Mouse (Mus musculus) myocyte (in vitro differentiated cells): ENCODE data around the gene Paxx. TPM values are rescaled to one million over a fixed set of nuclear protein-coding genes. Genes with fewer than 3 reads are reported as not detected.
A peak's percentile ranks its signal among the peaks of the same experiment; 100 is the strongest.

Experiments
- H3K27me3 ChIP-seq: one replicate; pipeline ENCODE4 v1.6.1; 2011; ENCODE audit not compliant: control insufficient read depth, insufficient read depth, insufficient read length
- H3K36me3 ChIP-seq: one replicate; pipeline ENCODE4 v1.6.1; 2011; ENCODE audit not compliant: control insufficient read depth, insufficient read depth
- H3K4me2 ChIP-seq: one replicate; pipeline ENCODE4 v1.6.1; 2011; ENCODE audit warnings: low read depth, control low read depth
- H3K4me3 ChIP-seq: one replicate; pipeline ENCODE4 v1.5.1; 2011; ENCODE audit warnings: mild to moderate bottlenecking, control low read depth, moderate library complexity
- H3K79me2 ChIP-seq: one replicate; pipeline ENCODE4 v1.6.1; 2011; ENCODE audit not compliant: control insufficient read depth, insufficient read depth
- H3ac ChIP-seq: one replicate; pipeline ENCODE4 v1.6.1; 2011; ENCODE audit not compliant: control insufficient read depth, insufficient read length
- CEBPB ChIP-seq: IDR thresholded peaks from 2 replicates; pipeline ENCODE4 v1.6.1; 2011; ENCODE audit warnings: mild to moderate bottlenecking, moderate library complexity; ENCODE audit not compliant: poor library complexity, insufficient read depth, severe bottlenecking
- E2F4 ChIP-seq: IDR thresholded peaks from one replicate; pipeline ENCODE4 v1.6.1; 2011; ENCODE audit warnings: mild to moderate bottlenecking, control low read depth, moderate library complexity; ENCODE audit not compliant: insufficient read depth
- MAX ChIP-seq: IDR thresholded peaks from one replicate; pipeline ENCODE4 v1.6.1; 2011; ENCODE audit warnings: low read depth, mild to moderate bottlenecking, control low read depth
- MYOD1 ChIP-seq, 3 experiments: IDR thresholded peaks; one replicate each; pipeline ENCODE4 v1.6.1; 2011; ENCODE audit warnings: control low read depth in 2 of 3, low read depth in 2 of 3, mild to moderate bottlenecking in 2 of 3, moderate library complexity in 1 of 3; ENCODE audit not compliant: insufficient read length in 2 of 3, control insufficient read depth in 1 of 3
- MYOG ChIP-seq, 3 experiments: IDR thresholded peaks; one replicate each; pipeline ENCODE4 v1.6.1; 2011; ENCODE audit warnings: control low read depth in 2 of 3, low read depth in 2 of 3, mild to moderate bottlenecking in 2 of 3; ENCODE audit not compliant: insufficient read length in 2 of 3, control insufficient read depth in 1 of 3, insufficient read depth in 1 of 3
- POLR2A ChIP-seq: IDR thresholded peaks from one replicate; pipeline ENCODE4 v1.6.1; 2011; ENCODE audit warnings: low read depth, mild to moderate bottlenecking, control low read depth, moderate library complexity; ENCODE audit not compliant: insufficient read length
- POLR2AphosphoS2 ChIP-seq: IDR thresholded peaks from one replicate; pipeline ENCODE4 v1.6.1; 2011; ENCODE audit warnings: low read depth, control low read depth; ENCODE audit not compliant: insufficient read length
- REST ChIP-seq: IDR thresholded peaks from one replicate; pipeline ENCODE4 v1.6.1; 2011; ENCODE audit warnings: mild to moderate bottlenecking, control low read depth, moderate library complexity; ENCODE audit not compliant: insufficient read depth, insufficient read length
- SRF ChIP-seq: IDR thresholded peaks from one replicate; pipeline ENCODE4 v1.6.1; 2011; ENCODE audit warnings: low read depth; ENCODE audit not compliant: control insufficient read depth, insufficient read length
- TCF12 ChIP-seq: IDR thresholded peaks from one replicate; pipeline ENCODE4 v1.6.1; 2011; ENCODE audit warnings: mild to moderate bottlenecking, control low read depth; ENCODE audit not compliant: poor library complexity, insufficient read depth, severe bottlenecking
- TCF3 ChIP-seq: IDR thresholded peaks from one replicate; pipeline ENCODE4 v1.6.1; 2011; ENCODE audit warnings: low read depth, control low read depth; ENCODE audit not compliant: insufficient read length
- USF1 ChIP-seq: IDR thresholded peaks from one replicate; pipeline ENCODE4 v1.6.1; 2011; ENCODE audit warnings: low read depth, mild to moderate bottlenecking, control low read depth, moderate library complexity
- polyA plus RNA-seq: library from polyadenylated mRNA; unstranded; fragments of >200 nt; fragmentation: generic; extraction: Trizol; gene quantifications from one replicate; pipeline ENCODE4 v1.2.1, GENCODE M21; 2012; ENCODE audit warnings: missing spikeins

The Paxx gene
- polyA plus RNA-seq, 1 experiment: 64.3 TPM

DNA sequence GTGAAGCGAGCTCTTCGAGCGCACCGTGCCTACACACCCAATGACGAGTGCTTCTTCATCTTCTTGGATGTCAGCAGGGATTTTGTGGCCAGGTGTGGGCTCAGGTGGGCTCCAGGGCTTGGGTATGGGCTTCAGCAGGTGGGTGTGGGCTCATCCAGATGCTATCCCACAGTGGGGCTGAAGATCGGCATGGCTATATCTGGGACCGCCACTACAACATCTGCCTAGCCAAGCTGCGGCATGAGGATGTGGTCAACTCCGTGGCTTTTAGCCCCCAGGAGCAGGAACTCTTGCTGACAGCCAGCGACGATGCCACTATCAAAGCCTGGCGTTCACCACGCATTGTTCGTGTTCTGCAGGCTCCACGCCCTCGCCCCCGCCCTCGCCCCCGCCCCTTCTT, 43.6 kb upstream of the Paxx start:
- TF ChIP-seq MYOG (IDR thresholded peaks at IDR 0.05; ENCODE audit: control insufficient read depth in 1 of 3, insufficient read depth in 1 of 3, insufficient read length in 2 of 3, low read depth in 2 of 3) (no peak), USF1 (no peak), TCF3 (no peak), CEBPB (no peak), POLR2AphosphoS2 (no peak), MAX (no peak), MYOD1 (IDR thresholded peaks at IDR 0.05; ENCODE audit: control insufficient read depth in 1 of 3, insufficient read length in 2 of 3, low read depth in 2 of 3) (no peak), REST (no peak), TCF12 (no peak), E2F4 (no peak), POLR2A (no peak), SRF (no peak)
- Histone ChIP-seq H3ac (no peak overlapping the region), H3K27me3 (no peaks in the 10 kb centered on the region), H3K4me3 (no peak overlapping the region), H3K36me3 (peaks cover 3% of the 10 kb centered on the region), H3K4me2 (no peak overlapping the region), H3K79me2 (peaks cover 15% of the 10 kb centered on the region)

GRCm38 (mm10) chr2:25502726-25503125, 41.8 kb upstream of the Paxx start:
- no peaks in the 10 kb centered on the region for H3K27me3 ChIP-seq
- no peak overlapping the region for H3ac ChIP-seq
- H3K36me3 ChIP-seq: peaks cover 3% of the 10 kb centered on the region
- H3K4me2 ChIP-seq: no peak overlapping the region
- TF ChIP-seq TCF12 (no peak), POLR2AphosphoS2 (no peak), MYOD1 (IDR thresholded peaks at IDR 0.05; ENCODE audit: control insufficient read depth in 1 of 3, insufficient read length in 2 of 3, low read depth in 2 of 3) (no peak), CEBPB (no peak), TCF3 (no peak), E2F4 (no peak), REST (no peak), POLR2A (no peak), MYOG (IDR thresholded peaks at IDR 0.05; ENCODE audit: control insufficient read depth in 1 of 3, insufficient read depth in 1 of 3, insufficient read length in 2 of 3, low read depth in 2 of 3) (no peak), SRF (no peak), USF1 (no peak), MAX (no peak)
- no peak overlapping the region for H3K4me3 ChIP-seq
- H3K79me2 ChIP-seq: peaks cover 15% of the 10 kb centered on the region

- peak within 1 kb of the TSS; percentile 56 for H3ac ChIP-seq
- H3K36me3 ChIP-seq: peaks cover 3% of the 10 kb centered on the region
- H3K79me2 ChIP-seq: peaks cover 15% of the 10 kb centered on the region
- peak within 1 kb of the TSS; percentile 74 for H3K4me3 ChIP-seq
- TF ChIP-seq CEBPB (no peak), MAX (no peak), MYOG (IDR thresholded peaks at IDR 0.05; ENCODE audit: control insufficient read depth in 1 of 3, insufficient read depth in 1 of 3, insufficient read length in 2 of 3, low read depth in 2 of 3) (no peak), POLR2AphosphoS2 (no peak), SRF (no peak), REST (no peak)
- H3K4me2 ChIP-seq: peak within 1 kb of the TSS; percentile 91
- H3K27me3 ChIP-seq: no peaks in the 10 kb centered on the region
These were observed 40.9 kb upstream of the Paxx start, which contains the start of gene C8g for GRCm38 (mm10) chr2:25501593-25502486. Gene C8g, minus strand, starts transcription at chr2:25501719.

GRCm38 (mm10) chr2:25500576-25501405, 39.9 kb upstream of the Paxx start, which contains the start of gene Fbxw5:
Gene Fbxw5, plus strand, starts transcription at chr2:25500750.
- H3K4me3 ChIP-seq: peak within 1 kb of the TSS; percentile 74
- H3K36me3 ChIP-seq: peaks cover 2% of the 10 kb centered on the region
- H3K4me2 ChIP-seq: peak within 1 kb of the TSS; percentile 91
- TF ChIP-seq MYOD1 (IDR thresholded peaks at IDR 0.05; ENCODE audit: control insufficient read depth in 1 of 3, insufficient read length in 2 of 3, low read depth in 2 of 3) (peak in 1 of 3 experiments; percentile 15), POLR2AphosphoS2 (peak; percentile 97), CEBPB (no peak), E2F4 (no peak), REST (no peak), TCF3 (no peak), MAX (no peak), MYOG (IDR thresholded peaks at IDR 0.05; ENCODE audit: control insufficient read depth in 1 of 3, insufficient read depth in 1 of 3, insufficient read length in 2 of 3, low read depth in 2 of 3) (no peak), USF1 (no peak), POLR2A (peak; percentile 97), TCF12 (no peak), SRF (no peak)
- H3K79me2 ChIP-seq: peaks cover 15% of the 10 kb centered on the region
- H3ac ChIP-seq: peak within 1 kb of the TSS; percentile 56
- no peaks in the 10 kb centered on the region for H3K27me3 ChIP-seq
